Mouse (Mus musculus) urinary bladder, postnatal 10 days (tissue): ENCODE measurements at regions not wholly inside any gene's neighbourhood (a gene's known extent, or its start where the extent isn't known, plus 50 kb on each side); places are given as distances from the start of the nearest gene placed in this dataset.

Experiments used
- DNase-seq: peaks from one replicate; pipeline ENCODE4 v3.0.0; 2022; ENCODE audit warnings: low spot score

GRCm38 (mm10) chr9:30174646-30175045 lies 211.7 kb upstream of the Ntm start:
- no peak for DNase-seq

DNA sequence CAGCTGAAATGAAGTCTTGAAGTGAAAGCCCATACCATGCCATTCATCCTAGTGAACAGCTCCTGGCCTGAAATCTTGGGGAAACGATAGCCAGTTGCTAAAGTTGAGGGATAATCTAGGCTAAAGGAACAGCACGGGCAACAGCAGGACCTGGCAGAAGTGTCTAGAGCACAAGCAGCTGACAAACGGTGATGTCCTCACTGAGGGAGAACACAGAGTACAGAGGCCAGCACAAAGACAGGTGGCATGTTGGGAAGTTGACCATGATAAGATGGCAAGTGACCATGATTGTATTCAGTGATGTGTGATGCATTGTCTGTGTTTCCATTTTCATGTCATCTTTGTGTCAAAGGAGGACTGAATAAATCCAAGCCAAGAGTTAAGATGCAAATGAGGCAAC lies 212.4 kb upstream of the Ntm start:
- DNase-seq, result no peak

DNA sequence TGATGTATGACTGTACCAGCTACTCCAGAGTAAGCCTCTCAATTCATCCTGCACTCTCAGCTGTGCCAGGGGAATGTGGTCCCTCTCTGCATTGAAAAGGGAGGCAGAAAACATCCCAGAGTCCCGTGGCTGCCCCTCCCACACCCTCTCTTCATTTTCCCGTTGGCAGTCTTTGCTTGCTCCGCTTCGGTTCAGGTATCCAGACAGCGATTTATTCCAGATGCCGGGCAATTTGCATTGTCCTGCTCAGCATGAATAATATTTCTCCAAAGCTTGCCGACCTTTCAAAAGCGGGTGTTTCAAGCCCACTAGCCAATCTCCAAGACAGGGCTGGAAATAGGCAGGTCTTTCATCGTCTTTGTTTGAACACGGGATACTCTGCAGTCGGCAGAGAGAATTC lies 220.5 kb upstream of the Ntm start:
- DNase-seq, result no peak

- no peak for DNase-seq
Observed at GRCm38 (mm10) chr9:30184996-30185763, 222.2 kb upstream of the Ntm start.

GRCm38 (mm10) chr9:30186261-30186660 lies 223.3 kb upstream of the Ntm start:
- no peak for DNase-seq

- DNase-seq, result no peak
Observed at GRCm38 (mm10) chr9:30190078-30190477, 227.1 kb upstream of the Ntm start.

- DNase-seq, result no peak
Observed at GRCm38 (mm10) chr9:30191119-30191518, 228.2 kb upstream of the Ntm start.

- DNase-seq, result no peak
Observed at GRCm38 (mm10) chr9:30191902-30192301, 229.0 kb upstream of the Ntm start.

GRCm38 (mm10) chr9:30194866-30195265 lies 231.9 kb upstream of the Ntm start:
- DNase-seq, result no peak

- no peak for DNase-seq
Observed at GRCm38 (mm10) chr9:30202411-30202810, 224.5 kb upstream of the Snx19 start.

DNA sequence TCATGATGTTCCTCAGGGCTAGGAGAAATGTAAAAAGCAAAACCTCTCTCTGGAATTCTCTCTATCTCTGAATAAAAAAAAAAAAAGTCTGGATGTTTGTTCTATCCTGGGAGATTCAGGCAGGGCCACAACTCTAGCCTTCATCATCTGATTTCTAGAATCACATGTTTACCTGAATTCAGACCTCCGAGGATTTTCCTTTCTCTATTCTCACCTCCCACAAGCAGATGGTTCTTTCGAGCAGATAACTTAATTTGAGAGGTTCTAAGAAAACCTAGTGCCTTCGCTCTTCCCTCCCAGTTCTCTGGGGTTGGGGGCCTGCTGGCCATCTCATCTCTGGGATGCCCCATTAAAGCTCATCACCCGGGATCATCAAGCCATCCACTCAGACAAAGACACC lies 219.3 kb upstream of the Snx19 start:
- no peak for DNase-seq

GRCm38 (mm10) chr9:30209806-30210205 lies 217.1 kb upstream of the Snx19 start:
- no peak for DNase-seq

DNA sequence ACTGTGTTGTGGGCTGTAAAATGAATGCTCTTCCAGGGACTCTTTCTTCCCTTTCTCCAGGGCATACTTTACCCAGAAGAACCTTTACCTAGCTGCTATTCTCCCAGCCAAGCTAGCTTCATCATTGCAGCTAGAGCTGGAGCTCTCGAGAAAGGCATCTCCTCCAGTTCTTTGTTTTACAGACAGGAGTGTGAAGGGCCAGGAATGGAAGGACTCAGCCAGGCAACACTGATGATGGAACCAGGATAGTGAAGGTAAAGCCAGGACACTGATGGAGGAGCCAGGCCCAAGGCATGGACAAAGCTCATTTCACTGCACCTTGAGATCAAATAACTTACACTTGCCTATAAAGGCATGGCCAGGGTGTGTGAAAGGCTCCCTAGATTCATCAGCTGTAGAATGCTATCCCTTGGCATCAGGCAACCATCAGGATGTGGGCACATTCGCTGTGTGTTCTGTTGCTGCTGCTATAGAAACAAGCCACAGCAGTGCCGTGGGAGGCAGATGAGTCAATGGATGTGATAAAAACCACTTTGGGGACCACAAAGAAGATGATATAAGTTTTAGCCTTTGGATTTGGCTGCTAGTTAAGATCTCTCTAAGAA lies 214.3 kb upstream of the Snx19 start:
- no peak for DNase-seq

GRCm38 (mm10) chr9:30234501-30235163 lies 192.3 kb upstream of the Snx19 start:
- no peak for DNase-seq

- DNase-seq, result no peak
Observed at GRCm38 (mm10) chr9:30235791-30236190, 191.1 kb upstream of the Snx19 start.

GRCm38 (mm10) chr9:30242107-30242506 lies 184.8 kb upstream of the Snx19 start:
- no peak for DNase-seq

DNA sequence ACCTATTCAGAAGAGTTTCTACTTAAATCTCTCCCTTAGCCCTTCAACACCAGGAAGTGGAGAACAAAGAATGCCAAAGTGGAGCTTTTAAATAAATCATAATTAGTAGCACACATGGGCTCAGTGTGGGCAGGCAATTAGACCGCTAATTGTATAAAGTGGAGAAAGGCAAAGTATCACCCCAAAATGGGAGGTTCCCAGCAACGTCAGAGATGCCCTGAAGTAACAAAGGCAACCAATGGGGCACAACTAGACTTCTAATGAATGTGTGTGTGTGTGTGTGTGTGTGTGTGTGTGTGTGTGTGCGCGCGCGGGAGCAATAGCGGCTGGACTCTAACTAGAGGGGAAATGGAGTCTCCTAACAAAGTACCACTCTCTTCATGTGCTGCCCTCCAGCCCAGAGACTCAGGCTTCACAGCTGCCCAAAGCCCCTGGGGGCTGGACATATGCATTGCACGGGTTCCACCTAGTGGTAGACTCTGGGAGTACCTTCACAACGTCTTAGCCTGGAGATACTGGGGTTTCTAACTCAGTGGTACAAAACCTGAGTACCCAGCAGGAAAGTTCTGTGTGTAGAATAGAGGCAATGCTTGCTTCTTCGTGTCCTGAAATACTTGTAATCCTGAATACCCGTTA lies 162.3 kb upstream of the Snx19 start:
- no peak for DNase-seq

- DNase-seq, result no peak
Observed at GRCm38 (mm10) chr9:30271081-30271480, 155.8 kb upstream of the Snx19 start.

DNA sequence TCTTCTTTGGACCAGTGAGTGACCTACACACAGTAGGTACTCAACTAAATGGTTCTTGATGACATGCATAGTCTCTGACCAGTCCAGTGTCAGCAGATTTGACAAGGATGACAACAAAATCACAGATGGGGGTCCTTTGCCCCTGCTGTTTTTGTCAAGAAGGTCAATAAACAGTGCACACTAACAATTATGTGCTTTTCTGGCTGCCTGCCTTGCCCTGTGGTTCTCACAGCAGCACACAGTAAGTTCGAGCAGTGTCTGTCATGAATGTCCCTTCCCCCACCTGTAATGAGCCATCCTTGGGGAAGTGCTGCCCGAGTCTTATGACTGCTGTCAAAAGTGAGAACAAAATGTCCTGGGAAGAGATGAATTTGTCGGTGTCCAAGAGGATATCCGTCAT lies 153.1 kb upstream of the Snx19 start:
- no peak for DNase-seq

DNA sequence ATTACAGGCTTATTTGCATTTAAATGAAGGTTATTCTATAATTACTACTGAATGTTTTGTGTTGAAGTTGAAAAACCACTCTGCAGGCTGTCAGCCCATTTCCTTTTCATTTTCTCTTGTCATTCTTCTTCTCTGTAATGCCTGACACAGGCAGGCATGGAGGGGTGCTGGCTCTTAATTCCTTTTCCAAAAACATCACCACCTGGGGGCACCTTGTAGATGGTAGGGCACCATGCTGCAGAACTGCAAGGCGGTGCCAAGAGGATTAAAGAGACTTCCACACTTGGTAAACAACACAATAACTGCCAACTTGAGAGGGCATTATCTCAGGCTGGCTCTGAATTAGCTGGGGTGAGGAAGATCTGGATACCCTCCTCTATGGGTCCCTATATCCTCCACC lies 148.7 kb upstream of the Snx19 start:
- DNase-seq, result no peak

DNA sequence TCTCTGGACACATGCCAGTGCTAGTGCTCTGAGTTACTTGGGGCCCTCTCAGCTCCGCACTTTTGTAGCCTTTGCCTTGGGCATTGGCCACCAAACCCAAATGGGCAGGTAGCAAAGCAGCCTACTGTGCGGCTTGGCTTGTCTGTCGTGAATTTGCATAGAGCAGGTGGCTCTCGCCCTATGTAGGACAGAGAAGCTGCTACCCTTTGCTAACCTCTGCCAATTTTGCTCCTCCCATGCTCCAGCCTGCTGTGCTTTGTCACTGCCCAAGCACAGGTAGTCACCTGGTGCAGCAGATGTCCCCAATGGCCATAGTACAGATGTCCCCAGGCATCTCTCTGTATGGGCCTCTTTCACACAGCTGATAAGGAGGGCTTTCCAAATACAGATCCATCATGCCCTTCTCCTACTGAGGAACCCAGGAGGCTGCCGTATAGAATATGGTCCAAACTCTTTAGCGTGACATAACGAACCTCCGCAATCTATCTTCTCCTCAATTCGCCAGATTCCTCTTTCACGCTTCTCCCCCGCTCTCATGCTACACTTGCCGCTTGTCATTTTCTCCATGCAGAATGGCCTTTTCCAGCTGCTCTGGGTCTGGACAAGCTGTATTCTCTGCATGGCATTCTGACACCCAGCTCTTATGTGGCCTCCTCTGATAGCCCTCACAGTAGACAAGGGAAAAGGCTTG lies 143.7 kb upstream of the Snx19 start:
- DNase-seq, result no peak

GRCm38 (mm10) chr9:30283771-30284148 lies 143.1 kb upstream of the Snx19 start:
- no peak for DNase-seq
